Mouse (Mus musculus) v-Abl transformed pro-B cells (cell line): ENCODE measurements around the gene Safb.
"Not testable (repeated sequence)": the region's sequence is repeated elsewhere in the genome, so short reads cannot be mapped to it uniquely, and the experiment has no call there.

Experiments used
- in situ Hi-C, 2 experiments: fragments of 400-800 bp; cut with MboI; formaldehyde crosslinking; loops; one replicate each; pipeline ENCODE4 v1.15.1; 2025; ENCODE audit not compliant: unreplicated experiment in 2 of 2

Gene Safb

DNA sequence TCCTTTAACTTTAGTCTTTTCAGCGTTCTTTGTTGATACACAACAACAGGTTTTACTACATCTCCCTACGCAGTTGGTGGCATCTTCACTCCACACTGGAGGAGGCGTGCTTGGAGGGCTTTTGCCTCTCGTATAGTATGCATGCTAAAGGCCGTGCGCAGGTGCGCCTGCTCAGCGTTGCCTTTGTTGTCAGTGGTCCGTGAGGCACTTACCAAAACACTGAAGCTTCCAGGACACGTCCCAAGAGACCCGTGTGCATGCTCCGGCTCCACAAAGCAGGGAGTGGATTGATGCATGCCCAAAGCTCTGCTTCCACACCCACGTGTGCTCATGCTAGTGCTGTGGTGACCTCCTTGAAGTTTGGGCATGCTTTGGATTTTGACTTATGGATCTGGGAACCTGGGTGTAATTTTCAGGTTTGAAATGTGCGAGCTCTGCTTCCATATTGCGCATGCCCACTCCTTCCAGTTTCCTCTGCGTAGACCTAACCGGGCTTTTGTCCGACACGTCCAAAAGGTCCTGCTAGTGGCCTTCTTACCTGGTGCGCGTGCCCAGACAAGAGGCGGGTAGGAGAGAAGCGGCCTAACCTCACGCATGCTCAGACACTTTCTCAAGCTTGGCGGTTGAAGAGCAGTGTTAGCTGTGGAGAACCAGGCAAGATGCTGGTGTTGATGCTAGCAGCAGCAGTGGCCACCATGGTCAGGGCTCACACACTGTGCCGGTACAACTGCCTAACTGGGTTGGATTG, 43.1 kb downstream of the Safb start, which contains the start of gene Catsperd:
Gene Catsperd, plus strand, starts transcription at position 614 of the 748 bp plus-strand sequence.
- in situ Hi-C loops = no loop called here

DNA sequence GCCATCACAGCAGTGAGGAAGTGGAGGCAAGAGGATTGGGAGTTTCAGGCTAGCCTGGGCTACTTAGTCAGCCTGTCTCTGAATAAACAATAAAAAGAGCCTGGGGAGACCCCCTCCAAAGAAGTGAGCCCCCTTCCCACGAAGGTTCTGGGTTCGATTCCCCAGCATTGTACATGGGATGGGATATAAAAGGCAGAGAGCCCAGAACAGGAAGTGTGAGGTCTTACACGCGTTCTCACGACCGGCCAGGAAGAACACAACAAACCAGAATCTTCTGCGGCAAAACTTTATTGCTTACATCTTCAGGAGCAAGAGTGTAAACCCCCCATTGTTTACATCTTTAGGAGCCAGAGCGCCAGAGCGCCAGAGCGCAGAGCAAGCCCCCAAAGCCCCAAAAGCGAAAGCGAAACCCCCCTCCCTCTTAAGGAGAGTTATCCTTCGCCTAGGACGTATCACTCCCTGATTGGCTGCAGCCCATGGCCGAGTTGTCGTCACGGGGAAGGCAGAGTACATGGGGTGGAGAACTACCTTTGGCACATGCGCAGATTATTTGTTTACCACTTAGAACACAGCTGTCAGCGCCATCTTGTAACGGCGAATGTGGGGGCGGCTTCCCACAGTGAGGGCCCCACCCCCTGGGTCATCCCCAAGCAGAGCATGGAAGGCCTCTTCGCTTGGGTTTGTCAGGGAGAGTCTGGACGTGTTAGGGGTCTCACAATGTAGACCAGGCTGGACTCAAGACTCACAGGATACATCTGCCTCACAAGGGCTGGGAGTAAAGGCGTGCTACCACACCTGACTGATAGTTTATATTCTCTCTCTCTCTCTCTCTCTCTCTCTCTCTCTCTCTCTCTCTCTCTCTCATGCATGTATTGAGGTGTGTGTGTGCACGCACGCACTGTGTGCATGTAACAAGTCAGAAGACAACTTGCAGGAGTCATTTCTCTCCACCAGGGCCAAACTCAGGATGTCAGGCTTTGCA, 45.5 kb downstream of the Safb start:
- in situ Hi-C loops = not testable (repeated sequence)

DNA sequence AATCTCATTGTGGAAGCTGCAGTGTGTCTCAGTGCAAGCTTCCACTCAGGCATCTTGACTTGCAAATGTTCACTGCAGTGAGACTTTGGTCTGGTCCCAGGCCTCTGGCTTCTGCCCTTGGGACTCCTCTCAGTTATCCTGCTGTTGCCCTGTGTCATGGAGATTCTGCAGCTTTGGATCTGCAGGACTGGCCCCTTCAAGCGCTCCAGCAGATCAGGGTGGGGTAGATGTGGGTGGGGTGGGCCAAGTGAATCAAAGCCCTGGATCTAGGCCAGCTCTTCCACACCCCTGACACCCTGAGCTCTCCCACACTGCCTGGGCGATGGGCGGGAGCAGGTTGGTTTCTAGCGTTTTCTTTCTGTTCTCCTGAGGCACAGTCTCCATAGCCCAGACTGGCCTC, 47.2 kb downstream of the Safb start:
- in situ Hi-C loops = no loop called here

DNA sequence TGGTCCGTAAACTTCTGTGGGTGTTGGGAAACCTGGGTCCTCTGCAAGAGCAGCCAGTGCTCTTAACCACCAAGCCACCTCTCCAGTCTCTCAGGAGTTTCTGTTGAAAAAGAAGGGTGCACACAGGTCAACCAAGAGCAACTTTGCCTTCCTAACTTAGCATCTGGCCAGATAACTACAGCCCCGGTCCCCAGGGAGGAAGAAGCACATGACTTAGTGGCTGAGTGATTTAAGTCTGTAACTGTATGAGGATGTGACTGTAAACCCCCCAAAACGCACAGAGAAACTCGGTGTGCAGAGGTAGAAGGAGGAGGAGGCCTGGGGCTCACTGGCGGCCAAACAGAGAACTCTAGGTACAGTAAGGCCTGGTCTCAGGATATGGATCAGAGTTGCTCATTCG, 49.4 kb downstream of the Safb start:
- in situ Hi-C loops = no loop called here

DNA sequence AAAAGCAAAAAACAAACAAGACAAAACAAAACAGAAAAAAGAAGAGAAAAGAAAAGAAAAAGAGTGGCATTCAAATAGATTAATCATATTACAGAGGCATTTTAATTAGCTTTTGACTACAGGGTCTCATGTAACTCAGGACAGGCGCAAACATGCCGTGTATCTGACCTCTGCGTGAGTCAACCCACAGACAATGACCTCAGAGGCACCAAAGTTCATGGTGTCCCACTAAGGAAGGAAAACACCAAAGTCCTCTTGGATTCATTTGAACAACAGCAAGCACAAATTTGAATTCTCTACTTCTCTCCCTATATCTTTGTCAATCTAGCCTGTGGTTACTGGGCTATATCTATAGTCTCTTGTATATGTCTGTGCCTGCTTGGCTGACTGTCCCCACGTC, 58.6 kb downstream of the Safb start:
- in situ Hi-C loops = no loop called here

DNA sequence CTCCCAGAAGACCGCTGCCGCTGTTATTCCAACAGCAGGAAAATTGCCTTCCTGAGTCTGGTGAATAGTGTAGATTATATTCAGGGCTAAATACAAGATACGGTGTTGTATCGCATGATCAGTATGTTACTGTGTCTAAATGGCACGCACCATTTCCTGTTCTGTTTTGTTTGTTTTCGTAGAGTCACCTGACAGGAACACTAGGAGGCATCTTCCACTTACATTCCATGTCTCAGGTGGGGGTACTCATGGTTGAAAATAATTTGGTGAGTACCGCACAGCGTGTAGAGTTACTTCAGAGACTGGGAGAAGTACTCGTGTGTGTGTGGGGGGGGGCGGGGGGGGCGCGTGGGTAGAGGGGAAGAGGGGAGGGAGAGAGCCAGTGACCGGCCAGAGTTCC, 62.9 kb downstream of the Safb start:
- in situ Hi-C loops = loop anchor here in 1 of 2 experiments (5.0 kb wide), 1 partner anchor 35 kb away; the partner anchor contains the start of gene Rpl36

DNA sequence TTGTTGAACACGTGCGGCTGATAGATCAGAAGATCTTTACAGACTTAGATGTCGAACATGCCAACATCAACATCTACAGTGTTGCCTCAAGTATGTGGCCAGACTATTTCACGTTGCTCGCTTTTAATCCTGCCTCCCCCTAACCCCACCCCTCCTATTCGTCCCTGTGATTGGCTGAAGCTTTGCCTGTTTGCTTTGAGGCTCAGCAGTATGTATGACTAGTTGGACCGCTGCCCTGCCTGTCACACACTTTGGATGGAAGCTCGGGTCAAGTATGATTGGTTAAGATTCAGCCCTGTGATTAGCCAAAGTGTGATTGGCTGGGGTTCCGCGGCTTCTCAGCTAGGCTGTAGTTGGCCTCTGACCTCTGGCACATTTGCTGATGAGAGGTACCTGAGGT, 67.2 kb downstream of the Safb start:
- in situ Hi-C loops = loop anchor here in 1 of 2 experiments (5.0 kb wide), 1 partner anchor 84 kb away; no protein-coding TSS in a partner anchor

DNA sequence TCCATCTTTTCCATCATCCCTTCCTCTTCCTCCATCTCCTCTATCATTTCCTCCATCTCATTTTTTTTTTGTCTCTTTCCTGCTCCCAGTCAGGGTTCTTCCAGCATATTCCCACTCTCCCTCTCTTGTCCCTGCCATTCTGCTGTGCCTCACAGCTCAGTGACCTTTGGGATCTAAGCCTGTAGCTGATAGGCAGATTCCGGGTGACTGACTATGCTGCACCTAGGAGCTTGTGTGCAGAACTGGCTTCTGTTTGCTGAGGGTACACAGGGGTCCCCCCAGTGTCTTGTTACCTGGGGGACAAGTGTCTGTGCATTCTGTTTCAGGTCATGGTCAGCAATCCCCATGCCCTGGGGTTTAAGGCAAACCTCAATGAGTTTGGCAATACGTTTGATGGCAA, 70.1 kb downstream of the Safb start:
- in situ Hi-C loops = loop anchor here in 1 of 2 experiments (5.0 kb wide), 1 partner anchor 87 kb away; no protein-coding TSS in a partner anchor

DNA sequence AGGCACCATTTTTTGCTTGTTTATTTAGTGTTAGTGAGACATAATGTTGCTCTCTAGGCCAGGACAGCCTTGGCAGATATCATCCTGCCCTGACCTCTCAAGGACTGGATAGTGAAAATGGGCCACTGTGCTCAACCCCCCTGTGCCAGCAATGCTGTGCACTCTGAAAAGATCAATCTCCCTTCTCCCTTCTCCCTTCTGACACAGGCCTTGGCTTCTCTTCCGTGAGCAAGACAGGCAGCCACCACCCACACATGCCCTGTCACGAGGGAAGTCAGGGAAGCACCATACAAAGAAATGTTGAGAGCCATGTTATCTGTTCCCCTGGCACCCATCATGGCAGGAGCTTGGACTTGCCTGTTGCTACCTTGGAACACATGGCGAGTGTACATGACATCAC, 70.7 kb downstream of the Safb start:
- in situ Hi-C loops = no loop called here
